Mouse (Mus musculus): ENCODE measurements around the gene Dscam. TPM values are rescaled to one million over a fixed set of nuclear protein-coding genes. Genes with fewer than 3 reads are reported as not detected.

Dscam gene
- total and polyA plus RNA-seq, 2 experiments, result not detected

DNA sequence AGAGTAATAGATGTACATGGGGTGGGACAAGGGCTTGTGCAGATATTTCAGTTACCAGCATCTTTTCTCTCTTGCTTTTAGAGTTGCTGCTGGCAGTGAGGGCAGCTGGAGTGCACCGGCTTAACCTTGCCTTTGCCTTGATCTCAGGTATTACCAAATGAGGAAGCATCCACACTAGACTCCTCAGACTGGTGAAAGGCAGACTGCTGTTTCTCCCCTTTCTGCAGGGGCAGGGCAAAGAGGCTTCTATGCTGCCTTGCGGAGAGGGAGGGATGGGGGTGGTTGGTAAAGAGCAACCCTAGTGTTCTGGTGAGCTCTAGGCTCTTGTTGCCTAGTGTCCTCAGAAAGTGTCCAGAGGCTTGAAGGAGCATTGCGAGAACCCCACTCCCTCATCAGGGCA, 412.2 kb downstream of the Dscam start:
- no peak overlapping the region for H3K4me3 ChIP-seq (ENCODE audit: insufficient read depth, low read depth, low read length)
- H3K9ac ChIP-seq (ENCODE audit: low read depth, low read length), result no peak overlapping the region
- no peak overlapping the region for H3K27ac ChIP-seq (replicated peaks; ENCODE audit: insufficient read depth, low read depth, low read length)
- H3K79me2 ChIP-seq (ENCODE audit: control insufficient read depth, insufficient read depth, low read length), result no peaks in the 10 kb centered on the region
- 70% methylated on average over 3 of the region's 3 CpGs for WGBS
- H3K4me1 ChIP-seq (ENCODE audit: control insufficient read depth, insufficient read depth, low read length), result no peaks in the 10 kb centered on the region
- TF ChIP-seq CTCF (IDR thresholded peaks at IDR 0.05; ENCODE audit: low read depth, low read length), result no peak
- no peak for TF ChIP-seq POLR2A (IDR thresholded peaks at IDR 0.05; ENCODE audit: extremely low read depth, insufficient read depth, low read length)
- no peak for DNase-seq (ENCODE audit: extremely low read depth, low read depth, low spot score)
- H3K36me3 ChIP-seq (ENCODE audit: control insufficient read depth, insufficient read depth, low read length), result no peaks in the 10 kb centered on the region
- no peaks in the 10 kb centered on the region for H3K27me3 ChIP-seq (ENCODE audit: control insufficient read depth, insufficient read depth, low read length)

DNA sequence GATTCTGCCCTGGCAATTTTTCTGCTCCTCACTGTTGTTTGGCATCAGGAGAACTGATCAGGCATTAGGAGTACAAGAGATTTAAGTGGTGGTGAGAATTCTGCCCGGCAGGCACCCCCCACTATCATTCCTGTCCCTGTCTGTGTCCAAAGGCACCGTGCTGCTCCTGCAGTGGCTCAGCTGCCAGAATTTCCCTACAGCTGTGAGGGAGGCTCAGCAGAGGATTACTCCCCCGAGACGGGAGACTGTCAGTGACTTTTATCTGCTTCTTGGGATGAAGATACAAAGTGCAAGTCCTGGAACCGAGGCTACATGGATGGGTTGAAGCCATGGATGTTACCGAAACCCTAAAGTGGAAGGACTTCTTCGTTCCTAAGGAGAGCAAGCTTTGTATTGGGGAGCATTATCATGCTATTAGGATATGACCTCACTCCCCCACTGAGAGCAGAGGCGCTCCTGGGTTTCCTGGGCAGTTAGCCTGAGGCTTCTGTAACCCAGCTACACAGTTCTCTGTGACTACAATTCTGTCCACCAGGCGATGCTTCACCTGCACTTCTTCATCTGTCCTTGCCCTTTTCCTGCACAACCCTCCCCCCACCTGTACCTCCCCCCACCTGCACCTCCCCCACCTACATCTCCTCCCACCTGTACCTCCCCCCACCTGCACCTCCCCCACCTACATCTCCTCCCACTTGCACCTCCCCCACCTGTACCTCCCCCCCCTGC, 412.8 kb downstream of the Dscam start:
- no peak overlapping the region for H3K4me3 ChIP-seq (ENCODE audit: insufficient read depth, low read depth, low read length)
- no peak overlapping the region for H3K9ac ChIP-seq (ENCODE audit: low read depth, low read length)
- H3K36me3 ChIP-seq (ENCODE audit: control insufficient read depth, insufficient read depth, low read length), result no peaks in the 10 kb centered on the region
- no peak overlapping the region for H3K27ac ChIP-seq (replicated peaks; ENCODE audit: insufficient read depth, low read depth, low read length)
- DNase-seq (ENCODE audit: extremely low read depth, low read depth, low spot score), result no peak
- H3K4me1 ChIP-seq (ENCODE audit: control insufficient read depth, insufficient read depth, low read length), result no peaks in the 10 kb centered on the region
- H3K79me2 ChIP-seq (ENCODE audit: control insufficient read depth, insufficient read depth, low read length), result no peaks in the 10 kb centered on the region
- WGBS, result 14% methylated on average over 9 of the region's 9 CpGs
- TF ChIP-seq POLR2A (IDR thresholded peaks at IDR 0.05; ENCODE audit: extremely low read depth, insufficient read depth, low read length), result no peak
- no peak for TF ChIP-seq CTCF (IDR thresholded peaks at IDR 0.05; ENCODE audit: low read depth, low read length)
- no peaks in the 10 kb centered on the region for H3K27me3 ChIP-seq (ENCODE audit: control insufficient read depth, insufficient read depth, low read length)

DNA sequence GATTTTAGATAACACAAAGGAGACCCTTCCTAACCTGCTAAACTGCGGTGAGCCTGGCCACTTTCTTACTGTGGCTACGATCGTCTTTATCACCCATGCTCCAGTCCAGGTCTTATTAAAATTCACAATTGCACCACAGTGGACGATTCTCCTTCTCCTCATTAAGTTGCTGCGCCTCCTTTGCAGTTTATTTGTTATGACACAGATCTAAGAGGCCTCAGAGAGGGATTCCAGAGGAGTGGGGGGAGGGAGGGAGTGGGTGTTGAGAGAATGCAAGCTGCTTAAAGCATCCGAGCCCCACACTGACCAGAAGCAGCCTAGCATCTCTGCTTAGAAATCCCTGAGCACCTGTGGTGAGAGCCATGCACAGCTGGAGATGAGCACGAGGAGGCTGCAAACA, 413.6 kb downstream of the Dscam start:
- Histone ChIP-seq H3K27me3 (ENCODE audit: control insufficient read depth, insufficient read depth, low read length) (no peaks in the 10 kb centered on the region), H3K27ac (replicated peaks; ENCODE audit: insufficient read depth, low read depth, low read length) (no peak overlapping the region), H3K4me3 (ENCODE audit: insufficient read depth, low read depth, low read length) (no peak overlapping the region), H3K4me1 (ENCODE audit: control insufficient read depth, insufficient read depth, low read length) (no peaks in the 10 kb centered on the region), H3K36me3 (ENCODE audit: control insufficient read depth, insufficient read depth, low read length) (no peaks in the 10 kb centered on the region), H3K9ac (ENCODE audit: low read depth, low read length) (no peak overlapping the region), H3K79me2 (ENCODE audit: control insufficient read depth, insufficient read depth, low read length) (no peaks in the 10 kb centered on the region)
- TF ChIP-seq POLR2A (IDR thresholded peaks at IDR 0.05; ENCODE audit: extremely low read depth, insufficient read depth, low read length) (no peak), CTCF (IDR thresholded peaks at IDR 0.05; ENCODE audit: low read depth, low read length) (no peak)
- 44% methylated on average over 7 of the region's 7 CpGs for WGBS
- DNase-seq (ENCODE audit: extremely low read depth, low read depth, low spot score), result no peak

DNA sequence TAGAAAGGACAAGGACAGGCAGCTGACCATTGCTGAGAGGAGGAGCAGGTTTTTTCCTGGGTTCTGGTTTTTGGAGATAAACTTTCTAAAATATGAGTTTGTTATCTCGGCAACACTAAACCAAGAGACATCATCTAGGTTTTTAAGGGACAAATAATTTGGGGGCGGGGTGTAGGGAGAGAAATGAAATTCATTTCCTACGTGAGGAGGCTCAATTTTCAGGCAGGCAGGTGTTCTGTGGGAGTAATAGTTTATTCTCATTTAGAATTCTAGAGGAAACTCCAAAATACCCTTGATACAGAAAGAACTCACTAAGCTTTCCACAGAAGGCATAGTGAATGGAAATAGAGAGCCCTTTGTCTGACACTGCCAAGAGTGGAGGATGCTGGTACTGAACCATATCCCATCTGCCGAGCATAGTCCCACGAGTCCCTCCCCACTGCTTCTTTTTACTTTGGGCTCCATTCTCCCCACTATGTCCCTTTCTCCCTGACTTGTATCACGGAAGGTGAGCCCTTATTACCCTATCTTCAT, 415.5 kb downstream of the Dscam start:
- Histone ChIP-seq H3K4me1 (ENCODE audit: control insufficient read depth, insufficient read depth, low read length) (no peaks in the 10 kb centered on the region), H3K27me3 (ENCODE audit: control insufficient read depth, insufficient read depth, low read length) (no peaks in the 10 kb centered on the region), H3K4me3 (ENCODE audit: insufficient read depth, low read depth, low read length) (no peak overlapping the region), H3K9ac (ENCODE audit: low read depth, low read length) (no peak overlapping the region), H3K79me2 (ENCODE audit: control insufficient read depth, insufficient read depth, low read length) (no peaks in the 10 kb centered on the region), H3K27ac (replicated peaks; ENCODE audit: insufficient read depth, low read depth, low read length) (no peak overlapping the region), H3K36me3 (ENCODE audit: control insufficient read depth, insufficient read depth, low read length) (no peaks in the 10 kb centered on the region)
- 82% methylated on average over 6 of the region's 6 CpGs for WGBS
- TF ChIP-seq POLR2A (IDR thresholded peaks at IDR 0.05; ENCODE audit: extremely low read depth, insufficient read depth, low read length) (no peak), CTCF (IDR thresholded peaks at IDR 0.05; ENCODE audit: low read depth, low read length) (no peak)
- DNase-seq (ENCODE audit: extremely low read depth, low read depth, low spot score), result no peak

DNA sequence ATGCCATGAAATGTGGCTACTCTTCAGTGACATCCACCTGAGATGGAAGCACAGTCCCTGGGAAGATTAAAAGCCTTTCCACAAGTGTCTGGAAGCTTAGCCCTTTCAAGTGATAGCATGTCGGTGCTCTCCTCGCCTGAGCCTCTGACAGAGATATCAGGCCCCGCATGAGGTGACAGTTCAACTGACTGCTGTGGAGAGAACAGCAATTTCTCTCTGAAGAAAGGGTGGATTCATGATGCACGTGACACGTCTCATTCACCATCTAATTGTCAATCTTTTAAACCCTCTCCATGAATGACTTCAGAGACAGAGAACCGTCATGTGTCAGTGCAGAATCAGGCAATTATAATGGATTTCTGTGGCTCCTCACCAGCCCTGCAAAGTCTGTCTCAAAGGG, 416.2 kb downstream of the Dscam start:
- no peaks in the 10 kb centered on the region for H3K4me1 ChIP-seq (ENCODE audit: control insufficient read depth, insufficient read depth, low read length)
- DNase-seq (ENCODE audit: extremely low read depth, low read depth, low spot score), result no peak
- WGBS, result 63% methylated on average over 6 of the region's 6 CpGs
- no peaks in the 10 kb centered on the region for H3K79me2 ChIP-seq (ENCODE audit: control insufficient read depth, insufficient read depth, low read length)
- H3K9ac ChIP-seq (ENCODE audit: low read depth, low read length), result no peak overlapping the region
- H3K27ac ChIP-seq (replicated peaks; ENCODE audit: insufficient read depth, low read depth, low read length), result no peak overlapping the region
- H3K27me3 ChIP-seq (ENCODE audit: control insufficient read depth, insufficient read depth, low read length), result no peaks in the 10 kb centered on the region
- H3K36me3 ChIP-seq (ENCODE audit: control insufficient read depth, insufficient read depth, low read length), result no peaks in the 10 kb centered on the region
- H3K4me3 ChIP-seq (ENCODE audit: insufficient read depth, low read depth, low read length), result no peak overlapping the region
- TF ChIP-seq CTCF (IDR thresholded peaks at IDR 0.05; ENCODE audit: low read depth, low read length) (no peak), POLR2A (IDR thresholded peaks at IDR 0.05; ENCODE audit: extremely low read depth, insufficient read depth, low read length) (no peak)

DNA sequence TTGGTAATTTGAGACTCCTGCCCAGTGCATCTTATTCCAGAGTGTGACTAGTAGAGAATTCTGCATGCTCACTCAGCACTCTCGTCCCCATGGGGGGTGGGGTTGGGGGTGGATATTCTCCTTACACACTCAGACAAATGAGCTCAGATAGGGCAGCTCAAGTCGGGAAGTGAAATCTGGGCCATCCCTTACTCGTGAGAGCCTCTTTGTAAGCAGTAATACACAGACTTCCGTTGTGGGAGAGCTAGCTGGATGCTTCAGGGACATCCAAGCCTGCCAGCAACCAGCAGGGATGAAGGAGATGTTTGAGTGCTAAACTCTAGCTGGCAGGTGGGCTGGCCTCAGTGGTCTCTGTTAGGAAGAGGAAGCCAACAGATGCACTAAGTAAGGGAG, 416.8 kb downstream of the Dscam start:
- TF ChIP-seq CTCF (IDR thresholded peaks at IDR 0.05; ENCODE audit: low read depth, low read length) (no peak), POLR2A (IDR thresholded peaks at IDR 0.05; ENCODE audit: extremely low read depth, insufficient read depth, low read length) (no peak)
- Histone ChIP-seq H3K27me3 (ENCODE audit: control insufficient read depth, insufficient read depth, low read length) (no peaks in the 10 kb centered on the region), H3K36me3 (ENCODE audit: control insufficient read depth, insufficient read depth, low read length) (no peaks in the 10 kb centered on the region), H3K4me1 (ENCODE audit: control insufficient read depth, insufficient read depth, low read length) (no peaks in the 10 kb centered on the region), H3K4me3 (ENCODE audit: insufficient read depth, low read depth, low read length) (no peak overlapping the region), H3K79me2 (ENCODE audit: control insufficient read depth, insufficient read depth, low read length) (no peaks in the 10 kb centered on the region), H3K27ac (replicated peaks; ENCODE audit: insufficient read depth, low read depth, low read length) (no peak overlapping the region), H3K9ac (ENCODE audit: low read depth, low read length) (no peak overlapping the region)
- no peak for DNase-seq (ENCODE audit: extremely low read depth, low read depth, low spot score)
- 51% methylated on average over 4 of the region's 4 CpGs for WGBS
